ENCODE assay signal across 15 mouse cellular contexts in genomic region chr2:34147036-34147435, GRCm38 (mm10).
DNase-seq lines count a peak whose midpoint lies in the region; ATAC-seq and TF ChIP-seq lines count a peak whose summit lies in the region.
"Had no signal": no experiment of that assay in that cellular context is flagged by ENCODE, and none has a peak within 500 bp of the region (broad histone marks: within the 10 kb centered on the region; RNA-seq: fewer than 3 reads in every experiment).

No protein-coding gene starts in this region.

- H3K4me2 ChIP-seq in neural tube, embryonic 13.5 days: no peak overlapping the region
- H3K4me2 ChIP-seq: heart, embryonic 11.5 days; midbrain, embryonic 12.5 days had no signal

- DNase-seq in gastrocnemius, adult 18-20 months (ENCODE audit: low spot score): peak; percentile 20
- no peak for DNase-seq in gastrocnemius, postnatal 4 days (ENCODE audit: low spot score in 2 of 2)
- DNase-seq in neural tube, embryonic 10.5 days (ENCODE audit: extremely low spot score, low spot score): no peak
- peak; percentile 24 for DNase-seq in brain, embryonic 14.5 days (ENCODE audit: low read depth)
- DNase-seq in layer of hippocampus, postnatal 14 days (ENCODE audit: low spot score in 2 of 2): peak; percentile 35 to 69
- no peak for DNase-seq in kidney, adult 9 months
- DNase-seq in spleen, postnatal 36 days (ENCODE audit: low spot score in 2 of 2): no peak
- DNase-seq: B cell, adult 2 months; heart, postnatal 36 days; kidney, postnatal 14 days; liver had no signal

- no peaks in the 10 kb centered on the region for H3K36me3 ChIP-seq in neural tube, embryonic 13.5 days
- H3K36me3 ChIP-seq: midbrain, embryonic 12.5 days had no signal

- H3K4me1 ChIP-seq in neural tube, embryonic 13.5 days (replicated peaks): peaks cover 13% of the 10 kb centered on the region
- H3K4me1 ChIP-seq: midbrain, embryonic 12.5 days had no signal

- H3K9ac ChIP-seq in neural tube, embryonic 13.5 days: no peak overlapping the region
- H3K9ac ChIP-seq: midbrain, embryonic 12.5 days had no signal

- ATAC-seq in neural tube, embryonic 13.5 days (ENCODE audit: low read depth): no peak
- ATAC-seq: inflammation-experienced regulatory T-cells, adult 6 months had no signal

- WGBS in neural tube, embryonic 13.5 days: 24% methylated on average over 4 of the region's 4 CpGs

- H3K27ac ChIP-seq in neural tube, embryonic 13.5 days (replicated peaks): peak overlapping the region; percentile 67; the same call in 1 of the 2 replicates
- H3K27ac ChIP-seq: midbrain, embryonic 12.5 days had no signal

- H3K9me3 ChIP-seq in neural tube, embryonic 13.5 days: no peaks in the 10 kb centered on the region
- H3K9me3 ChIP-seq: midbrain, embryonic 12.5 days had no signal

- TF ChIP-seq POLR2A in brain, embryonic 14.5 days (IDR thresholded peaks at IDR 0.05; ENCODE audit: borderline replicate concordance, extremely low read depth, insufficient read depth, insufficient read length, poor library complexity, severe bottlenecking): no peak

- no peak for TF ChIP-seq CTCF in brain, embryonic 14.5 days (IDR thresholded peaks at IDR 0.05; ENCODE audit: borderline replicate concordance, extremely low read depth, insufficient read depth, insufficient read length)

- no peak overlapping the region for H3K4me3 ChIP-seq in neural tube, embryonic 13.5 days
- H3K4me3 ChIP-seq: midbrain, embryonic 12.5 days had no signal

- H3K27me3 ChIP-seq in neural tube, embryonic 13.5 days: no peaks in the 10 kb centered on the region

Comparison
In these comparisons a context has a peak if more than half of its experiments do, and no peak if none do; other contexts are left out.
1. DNase-seq: peak in gastrocnemius, adult 18-20 months (single experiment), brain, embryonic 14.5 days (single experiment) and layer of hippocampus, postnatal 14 days (2 of 2); none in gastrocnemius, postnatal 4 days (0 of 2), neural tube, embryonic 10.5 days (single experiment), kidney, adult 9 months (single experiment) and spleen, postnatal 36 days (0 of 2).